In genomic region chr1:120116106-120116505, GRCm38 (mm10) we compare ENCODE assay signal across 9 mouse cellular contexts. TPM values are rescaled to one million over a fixed set of nuclear protein-coding genes. Genes with fewer than 3 reads are reported as not detected.
DNase-seq lines count a peak whose midpoint lies in the region; ATAC-seq lines count a peak whose summit lies in the region.
"Had no signal": no experiment of that assay in that cellular context is flagged by ENCODE, and none has a peak within 500 bp of the region (broad histone marks: within the 10 kb centered on the region; RNA-seq: fewer than 3 reads in every experiment).

No protein-coding gene starts in this region.

- no peak overlapping the region for H3K4me3 ChIP-seq in forebrain, embryonic 12.5 days (replicated peaks)

- no peak overlapping the region for H3K9ac ChIP-seq in forebrain, embryonic 12.5 days

- WGBS in forebrain, embryonic 12.5 days = 79% methylated on average over 11 of the region's 11 CpGs

- DNase-seq in heart, adult 11 months = peak; percentile 89
- DNase-seq in heart, postnatal 25 days (ENCODE audit: low spot score) = no peak
- peak; percentile 80 to 89 for DNase-seq in adrenal gland, adult (ENCODE audit: inconsistent age in 2 of 2, low spot score in 1 of 2)
- DNase-seq in kidney, postnatal 14 days = peak; percentile 81
- peak; percentile 64 for DNase-seq in testis, postnatal 14 days (ENCODE audit: low spot score)
- DNase-seq in thymus, postnatal 25 days = no peak
- no peak for DNase-seq in left cerebral cortex, postnatal 14 days (ENCODE audit: low spot score in 2 of 2)

- H3K4me2 ChIP-seq in forebrain, embryonic 12.5 days = peak overlapping the region; percentile 5; the same call in 1 of the 2 replicates

- H3K9me3 ChIP-seq in forebrain, embryonic 12.5 days = 0 out of 2 replicates have a peak, but pooled peaks cover 5% of the 10 kb centered on the region

- peaks cover 54% of the 10 kb centered on the region for H3K36me3 ChIP-seq in forebrain, embryonic 12.5 days (replicated peaks)

- H3K4me1 ChIP-seq in forebrain, embryonic 12.5 days = peaks cover 34% of the 10 kb centered on the region

- ATAC-seq in forebrain, embryonic 12.5 days (ENCODE audit: low FRiP score) = no peak

- peak overlapping the region; percentile 84 for H3K27ac ChIP-seq in forebrain, embryonic 12.5 days

- intact Hi-C loops in heart, postnatal 25 days (cut with DNase I) = no loop called here
- intact Hi-C loops in left cerebral cortex, postnatal 14 days (cut with DNase I) = no loop called here

- no peaks in the 10 kb centered on the region for H3K27me3 ChIP-seq in forebrain, embryonic 12.5 days
- H3K27me3 ChIP-seq: CH12.LX had no signal

RNA-seq across cellular contexts. Expression of gene Dbi, which starts 4.8 kb away (rescaled TPM):
- total RNA-seq in heart, postnatal 25 days (2021) = 100 to 1,000 TPM; 246 to 290 TPM
- 921 and 969 TPM in 2 replicates for polyA plus RNA-seq in forebrain, embryonic 12.5 days (2016; fragmentation: Nextera tagmentation; extraction: Ambion mirVana)
- 100 to 1,000 TPM; 281 to 285 TPM for total RNA-seq in left cerebral cortex, postnatal 14 days (2021)

RNA-seq across cellular contexts. Expression of gene 3110009E18Rik, which starts 4.9 kb away (rescaled TPM):
- total RNA-seq in heart, postnatal 25 days (2021) = 1 to 10 TPM; 4.1 to 4.7 TPM
- 23.7 and 30.2 TPM in 2 replicates for polyA plus RNA-seq in forebrain, embryonic 12.5 days (2016; fragmentation: Nextera tagmentation; extraction: Ambion mirVana)
- total RNA-seq in left cerebral cortex, postnatal 14 days (2021) = 1 to 10 TPM; 4.8 to 8.8 TPM

RNA-seq across cellular contexts. Expression of gene Tmem37, which starts 42.2 kb away (rescaled TPM):
- 1 to 10 TPM; 5.1 to 6.9 TPM for total RNA-seq in heart, postnatal 25 days (2021)
- polyA plus RNA-seq in forebrain, embryonic 12.5 days (2016; fragmentation: Nextera tagmentation; extraction: Ambion mirVana) = 5.2 and 5.3 TPM in 2 replicates
- 1 to 10 TPM; 1.7 to 1.8 TPM for total RNA-seq in left cerebral cortex, postnatal 14 days (2021)
- total RNA-seq: CH12.LX had no signal

Comparison
In these comparisons a context has a peak if more than half of its experiments do, and no peak if none do; other contexts are left out.
1. DNase-seq: peak in heart, adult 11 months (single experiment), adrenal gland, adult (2 of 2), kidney, postnatal 14 days (single experiment) and testis, postnatal 14 days (single experiment); none in heart, postnatal 25 days (single experiment), thymus, postnatal 25 days (single experiment) and left cerebral cortex, postnatal 14 days (0 of 2).